Mouse (Mus musculus) megakaryocyte-erythroid progenitor cell, adult 5-6 weeks (primary cell): ENCODE measurements around the gene Zbtb16. TPM values are rescaled to one million over a fixed set of nuclear protein-coding genes. Genes with fewer than 3 reads are reported as not detected.

Experiments used
- ATAC-seq: replicated peaks from 2 replicates; pipeline ENCODE4 v1.8.0; 2016; ENCODE audit warnings: mild to moderate bottlenecking, inconsistent platforms; ENCODE audit not compliant: severe bottlenecking, poor library complexity, low FRiP score, low TSS enrichment
- total RNA-seq, 2 experiments: library from RNA; stranded (forward) in 1 of 2; stranded (reverse) in 1 of 2; fragments of 200-1000, 215-1000 nt in 1 of 2; fragments of >200 nt in 1 of 2; fragmentation: Nextera tagmentation in 1 of 2; gene quantifications; 2 replicates each; pipeline ENCODE4 v1.2.3; 2014 to 2017

Gene Zbtb16
- total RNA-seq, 2 experiments from 2014 or later: 2.3 to 4.0 TPM

DNA sequence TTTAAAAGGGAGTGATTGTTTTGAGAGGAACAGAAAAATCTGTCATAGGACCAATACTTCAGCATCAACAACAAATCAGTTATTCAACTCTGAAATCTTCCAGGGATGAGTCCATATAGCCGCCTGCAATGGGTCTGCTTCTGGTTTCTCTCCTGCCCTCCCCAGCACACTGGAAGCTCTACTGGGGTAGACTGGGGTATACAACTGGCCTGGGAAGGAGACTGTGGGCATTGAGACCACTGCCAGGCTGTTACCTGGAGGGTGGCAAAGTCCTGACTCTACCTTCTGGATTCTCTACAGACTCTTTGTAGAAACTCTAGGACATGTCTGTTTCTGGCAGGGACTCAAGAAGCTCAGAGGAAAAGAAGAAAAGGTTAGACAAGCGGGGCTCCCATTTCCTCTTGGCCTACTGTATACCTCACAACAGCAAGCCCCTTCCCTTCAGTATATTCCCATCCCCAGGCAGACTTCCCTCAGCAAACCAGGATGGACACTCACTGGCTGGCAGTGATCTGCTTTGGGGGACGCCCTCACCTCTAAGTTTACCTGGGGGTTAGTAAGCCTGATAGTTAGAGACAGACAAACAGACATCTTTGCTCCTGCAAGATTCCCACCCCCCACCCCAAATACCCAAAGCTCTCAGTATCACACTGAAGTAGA lies 113.6 kb downstream of the Zbtb16 start:
- no peak for ATAC-seq

DNA sequence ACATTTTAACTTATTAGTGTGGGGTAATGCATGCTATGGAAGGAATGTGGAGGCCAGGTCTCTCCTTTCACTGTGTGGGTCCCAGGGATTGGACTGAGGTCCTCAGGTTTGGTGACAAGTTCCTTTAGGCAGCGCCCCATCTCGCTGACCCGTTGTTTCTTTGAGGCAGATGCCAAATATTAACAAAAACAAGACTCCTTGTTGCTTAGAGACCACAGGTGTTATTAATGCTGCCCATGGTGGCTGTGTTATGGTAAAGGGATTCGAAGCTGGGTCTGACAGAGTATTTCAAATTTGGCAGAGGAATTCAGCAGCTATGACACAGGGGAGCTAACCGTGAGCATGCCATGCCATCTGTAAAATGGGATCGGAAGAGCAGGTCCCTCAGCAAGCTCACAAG lies 114.4 kb downstream of the Zbtb16 start:
- ATAC-seq: no peak

DNA sequence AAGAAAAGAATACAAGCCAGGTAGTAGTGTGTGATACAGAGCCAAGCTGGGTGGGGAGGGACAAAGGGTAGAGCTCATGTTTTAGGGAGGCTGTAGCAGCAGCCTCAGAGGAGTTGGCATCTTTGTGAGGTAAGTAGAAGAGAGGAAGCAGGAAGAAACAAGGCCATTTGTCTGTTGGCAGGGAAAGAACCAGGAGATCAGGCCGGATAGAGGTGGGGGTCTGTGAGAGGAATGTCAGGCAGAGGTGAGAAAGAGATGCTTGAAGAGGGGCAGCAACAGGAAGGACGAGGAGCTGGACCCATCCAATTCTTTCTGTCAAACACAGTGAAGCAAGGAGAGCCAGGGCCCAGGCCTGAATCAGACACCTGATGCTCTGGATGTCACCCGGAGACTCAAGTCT lies 114.8 kb downstream of the Zbtb16 start:
- no peak for ATAC-seq

DNA sequence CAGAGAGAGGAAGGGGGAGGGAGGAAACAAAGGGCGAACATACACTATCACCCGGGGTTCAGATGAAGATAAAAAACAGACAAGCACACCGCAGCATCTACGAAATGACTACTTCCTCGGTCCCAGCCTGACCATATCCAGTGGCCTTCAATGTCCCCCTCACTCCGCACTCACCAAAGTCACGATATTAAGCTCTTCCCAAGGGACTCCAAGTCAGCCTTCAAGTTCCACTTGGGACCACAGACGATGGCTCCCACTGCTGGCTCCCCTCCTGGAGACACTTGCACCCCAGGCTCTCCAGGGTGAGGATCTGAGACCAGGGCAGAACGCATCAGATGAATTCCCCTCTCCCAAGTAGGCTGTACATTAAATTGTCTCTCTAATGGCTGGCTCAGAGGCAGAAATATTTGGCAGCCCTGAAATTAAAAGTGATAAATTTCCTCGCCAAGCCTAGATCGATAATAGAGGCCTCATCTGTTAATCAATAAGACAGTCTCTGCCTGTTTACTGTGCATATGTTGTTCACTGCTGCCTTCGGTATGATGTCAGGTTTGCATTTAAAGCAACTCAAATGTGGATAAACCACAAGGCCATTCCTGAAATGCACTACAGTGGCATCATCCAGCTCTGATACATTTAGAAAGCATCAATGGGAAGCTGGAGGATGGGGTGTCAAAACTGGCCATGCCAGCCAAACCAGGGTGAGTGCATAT lies 115.6 kb downstream of the Zbtb16 start:
- no peak for ATAC-seq

DNA sequence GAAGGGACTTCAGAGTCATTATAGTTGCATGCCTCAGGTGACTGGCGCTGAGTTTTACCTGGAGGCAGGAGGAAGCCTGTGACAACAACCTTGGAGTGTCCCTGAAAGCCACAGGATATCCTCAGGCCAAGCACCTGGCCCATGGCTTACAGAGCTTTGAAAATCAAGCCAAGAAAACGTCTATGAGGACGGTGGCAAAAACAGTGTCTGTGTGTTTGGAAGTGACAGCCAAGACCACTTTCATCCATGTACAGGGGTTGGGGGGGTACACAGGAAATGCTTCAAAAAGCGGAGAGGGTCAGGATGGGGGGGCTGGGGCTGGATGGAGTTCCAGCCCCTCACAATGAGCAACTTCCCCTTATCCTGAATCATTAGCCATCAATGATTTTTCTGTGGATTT lies 116.4 kb downstream of the Zbtb16 start:
- no peak for ATAC-seq

DNA sequence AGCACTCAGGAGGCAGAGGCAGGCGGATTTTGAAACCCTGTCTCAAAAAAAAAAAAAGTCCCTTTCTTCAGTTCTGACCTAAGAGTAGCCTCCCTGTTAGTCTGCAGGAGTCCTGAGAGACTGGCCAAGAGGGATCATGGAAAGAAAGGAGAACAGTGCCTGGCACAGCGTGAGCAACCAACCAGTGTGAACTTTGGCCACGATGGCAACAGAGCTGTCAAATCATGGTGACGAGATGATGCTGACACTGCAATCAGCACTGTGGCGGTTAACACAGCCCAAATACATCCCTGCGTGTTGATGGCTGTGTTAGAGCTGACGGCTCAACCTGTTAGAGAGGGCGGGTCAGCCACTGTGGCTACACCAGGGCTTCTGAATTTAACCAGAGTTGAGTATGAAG lies 119.5 kb downstream of the Zbtb16 start:
- ATAC-seq: no peak

DNA sequence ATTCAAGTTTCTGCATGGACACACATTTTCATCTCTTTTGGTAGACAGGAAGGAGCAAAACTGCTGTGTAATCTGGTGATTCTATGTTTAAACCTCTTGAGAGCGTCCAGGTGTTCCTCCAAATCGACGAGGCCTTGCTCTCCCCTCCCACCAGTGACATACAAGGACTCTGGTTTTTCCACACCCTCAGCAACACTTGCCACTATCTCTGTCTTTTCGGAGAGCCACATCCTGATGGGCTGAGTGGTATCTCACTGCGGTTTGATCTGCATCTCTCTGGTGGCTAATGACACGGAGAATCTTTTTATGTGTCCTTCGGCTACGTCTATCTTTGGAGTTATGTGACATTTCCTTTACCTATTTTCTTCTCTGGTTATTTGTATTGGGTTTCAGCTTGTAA lies 121.0 kb downstream of the Zbtb16 start:
- no peak for ATAC-seq

DNA sequence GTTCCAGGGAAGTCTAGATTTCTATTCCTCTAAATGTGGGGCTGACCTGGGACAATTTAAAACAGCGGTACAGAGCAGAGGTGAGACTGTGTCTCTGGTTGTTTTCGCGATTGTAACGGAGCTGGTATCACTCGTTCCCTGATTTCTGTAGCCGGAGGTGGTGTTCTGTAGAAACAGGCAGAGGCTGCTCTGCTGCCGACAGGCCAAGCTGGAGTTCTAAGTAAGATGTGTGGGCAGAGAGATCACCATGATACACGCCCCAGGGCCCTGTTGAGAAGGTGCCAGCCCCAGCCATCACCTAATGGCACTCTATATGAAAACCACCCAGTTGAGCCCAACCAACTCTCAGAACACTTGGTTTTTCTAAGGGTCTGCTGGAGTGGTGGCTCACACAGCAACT lies 122.2 kb downstream of the Zbtb16 start:
- ATAC-seq: no peak

DNA sequence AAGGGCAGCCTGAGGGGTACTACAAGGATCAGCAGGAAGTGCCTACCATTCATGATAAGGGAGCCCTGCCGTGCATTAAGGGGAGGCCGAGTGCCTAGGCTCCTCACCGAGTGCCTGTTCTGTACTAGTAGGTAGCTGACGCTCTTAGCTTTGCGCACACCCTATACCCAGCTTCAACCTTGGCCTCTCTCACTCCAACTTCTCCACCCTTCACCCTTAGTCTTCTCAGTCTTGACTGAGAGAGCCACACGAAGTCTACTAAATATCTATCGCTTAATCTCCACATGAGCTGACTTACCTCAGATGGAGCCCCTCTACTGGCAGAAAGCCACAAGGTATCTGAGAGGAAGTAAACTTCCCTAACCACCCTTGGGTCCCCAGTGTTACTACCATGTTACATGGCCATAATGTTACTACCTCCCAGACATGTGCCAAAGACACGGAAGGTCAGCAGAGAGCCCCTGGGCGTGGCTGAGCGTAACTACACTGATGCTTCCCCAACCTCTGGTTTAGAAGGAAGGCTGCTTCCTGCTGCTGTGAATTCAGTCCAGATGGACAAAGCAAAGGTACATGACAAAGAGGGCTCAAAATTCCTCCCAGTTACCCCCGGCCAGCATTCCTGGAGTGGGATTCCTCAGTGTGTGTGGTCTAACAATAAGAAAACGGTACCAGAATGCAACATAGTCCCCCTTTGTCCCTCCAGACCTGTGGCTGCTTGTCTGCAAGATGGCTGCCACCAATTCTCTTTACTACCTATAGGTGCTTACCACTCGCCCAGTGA lies 122.8 kb downstream of the Zbtb16 start:
- no peak for ATAC-seq

DNA sequence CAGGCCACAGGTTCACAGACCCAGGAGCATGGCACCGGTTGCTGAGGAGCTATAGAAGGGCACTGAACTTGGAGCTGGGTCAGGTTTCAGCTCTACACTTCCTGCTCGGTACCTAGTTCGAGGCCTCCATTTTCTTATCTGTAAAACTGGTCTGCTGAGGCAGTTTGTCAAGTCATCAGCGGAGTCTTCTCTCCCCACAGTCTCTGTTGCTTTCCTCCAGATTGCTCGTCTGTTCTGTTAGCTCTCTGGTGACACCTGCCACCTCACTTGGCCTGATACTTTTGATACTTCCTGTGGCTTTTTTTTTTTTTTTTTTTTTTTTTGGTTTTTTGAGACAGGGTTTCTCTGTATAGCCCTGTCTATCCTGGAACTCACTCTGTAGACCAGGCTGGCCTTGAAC lies 124.2 kb downstream of the Zbtb16 start:
- ATAC-seq: peak; percentile 87

DNA sequence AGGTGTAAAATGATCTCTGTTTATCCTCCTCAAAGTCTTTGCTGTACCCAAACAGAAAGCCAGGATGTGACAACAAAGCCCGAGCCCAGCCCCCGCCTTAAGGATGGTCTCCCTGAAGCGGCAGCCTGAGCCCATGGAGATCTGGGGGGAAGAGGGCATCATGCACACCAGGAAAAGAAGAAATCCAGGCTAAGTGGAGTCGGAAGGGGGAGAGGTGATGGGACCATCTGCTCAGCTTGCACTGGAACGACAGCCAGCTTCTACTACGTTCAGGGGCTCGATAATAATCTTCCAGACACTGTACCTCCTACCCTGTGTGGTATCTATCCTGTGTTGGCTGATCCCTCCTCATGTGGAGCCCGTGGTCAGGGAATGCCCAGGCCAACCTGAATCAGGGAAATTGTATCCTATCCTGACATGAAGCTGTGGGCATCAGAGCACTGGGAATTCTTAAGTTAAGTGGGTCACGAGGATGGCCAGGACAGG lies 124.7 kb downstream of the Zbtb16 start:
- peak; percentile 39 for ATAC-seq

DNA sequence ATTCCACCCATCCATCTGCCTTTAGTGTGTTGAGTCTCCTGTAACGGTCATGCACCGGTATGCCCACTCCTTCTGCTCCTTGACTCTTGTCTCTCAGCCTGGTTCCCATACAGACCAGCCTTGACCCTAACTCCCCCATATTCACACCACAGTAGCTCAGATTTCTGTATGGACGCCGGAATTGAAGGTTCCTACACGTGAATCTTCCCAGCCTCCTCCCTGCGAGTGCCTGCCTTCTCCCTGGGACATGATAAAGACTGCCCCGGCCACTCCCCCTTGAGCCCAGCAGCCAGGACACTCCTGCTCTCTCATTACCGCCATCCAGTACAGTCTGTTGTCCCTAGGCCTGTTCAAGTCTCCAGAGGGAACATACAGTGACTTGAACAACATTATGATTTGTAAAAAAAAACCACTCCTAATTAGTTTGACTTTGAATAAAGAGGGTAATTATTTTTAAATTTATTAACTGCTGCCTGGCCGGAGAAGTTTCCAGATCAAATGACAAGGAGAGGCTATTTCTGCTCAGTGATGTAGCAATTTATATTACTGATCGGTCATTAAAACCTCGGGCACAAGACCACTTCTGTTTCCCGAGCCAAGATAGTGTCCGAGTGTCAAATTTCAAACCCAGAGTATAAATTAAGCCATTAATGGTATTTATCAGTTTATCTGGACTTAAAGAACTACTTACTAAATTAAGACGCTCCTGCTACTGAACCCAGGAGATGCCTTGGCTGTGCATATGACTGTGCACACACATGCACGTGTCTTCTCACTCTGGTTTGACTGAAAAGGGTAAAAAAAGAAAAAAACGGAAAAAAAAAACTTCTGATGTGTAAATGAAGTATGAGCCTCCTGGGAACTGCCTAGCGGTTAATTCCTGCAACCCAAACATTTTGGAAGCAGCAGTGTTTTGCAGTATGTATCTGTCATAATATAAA lies 125.4 kb downstream of the Zbtb16 start:
- ATAC-seq: no peak

DNA sequence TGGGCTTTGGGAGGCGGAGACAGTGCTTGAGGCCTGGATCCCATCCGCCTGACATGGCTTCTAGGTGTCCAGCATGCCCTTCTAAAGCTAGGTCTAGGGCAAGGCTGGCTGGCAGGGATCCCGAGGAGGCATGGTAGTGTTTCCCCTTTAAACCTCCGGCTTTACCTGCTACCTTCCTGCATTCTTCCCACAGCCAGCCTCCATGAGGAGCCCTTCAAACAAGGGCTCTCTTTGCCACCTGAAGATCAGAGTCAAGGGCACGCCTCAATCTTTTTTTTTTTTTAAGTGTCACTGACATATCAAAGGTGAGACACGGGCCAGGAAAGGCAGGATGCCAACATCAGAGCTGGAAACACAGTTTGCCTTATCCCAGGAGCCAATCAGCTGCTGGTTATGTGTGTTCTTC lies 128.2 kb downstream of the Zbtb16 start:
- ATAC-seq: no peak

DNA sequence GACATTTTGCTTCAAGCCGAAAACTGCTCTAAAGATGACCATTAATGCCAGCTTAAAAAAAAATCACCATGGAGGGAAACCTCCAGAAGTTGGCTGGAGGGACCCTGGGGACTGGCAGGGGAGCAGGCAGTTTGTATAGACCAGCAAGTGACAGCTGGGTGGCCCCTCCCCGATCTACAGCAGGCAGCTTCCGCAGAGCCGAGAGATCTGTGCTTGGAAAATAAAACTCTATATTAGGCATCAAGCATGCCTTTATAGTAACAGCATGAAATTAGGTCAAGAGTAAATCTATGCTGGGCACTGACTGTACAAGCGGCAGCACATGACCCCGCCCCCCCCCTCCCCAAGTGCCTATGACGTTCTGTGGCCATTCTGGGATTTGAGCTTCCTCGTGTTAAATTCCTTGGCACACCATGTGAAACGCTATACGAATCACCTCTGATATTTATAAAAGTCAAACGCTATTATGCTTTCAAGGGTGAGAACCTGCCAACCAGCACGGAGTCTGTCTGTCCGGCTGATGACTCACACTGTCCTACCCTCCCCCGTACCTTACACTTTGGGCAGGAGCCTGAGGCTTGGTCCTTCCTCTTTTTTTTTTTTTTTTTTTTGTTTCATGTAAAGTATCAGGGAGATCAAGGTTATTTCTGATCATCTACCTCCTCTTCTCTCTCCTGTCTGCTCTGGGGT lies 128.7 kb downstream of the Zbtb16 start:
- ATAC-seq: no peak

DNA sequence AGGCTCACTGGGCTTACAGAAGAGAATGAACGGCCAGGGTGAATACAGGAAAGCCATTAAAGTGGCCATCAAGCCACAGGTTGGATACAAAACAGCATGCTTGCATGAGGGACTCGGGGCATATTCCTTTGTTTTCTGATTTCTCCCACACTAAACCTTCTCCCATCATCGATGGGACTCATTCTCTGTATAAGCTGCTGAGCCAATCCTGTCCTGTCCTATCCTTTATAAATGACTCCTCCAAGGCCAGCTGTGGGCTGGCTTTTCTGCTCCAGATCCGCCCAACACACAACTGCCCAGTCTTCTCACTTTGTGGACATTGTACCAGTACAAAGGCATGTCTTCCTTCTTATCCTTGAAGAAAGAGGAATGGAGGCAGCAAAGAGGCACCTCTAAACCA lies 134.7 kb downstream of the Zbtb16 start:
- no peak for ATAC-seq

DNA sequence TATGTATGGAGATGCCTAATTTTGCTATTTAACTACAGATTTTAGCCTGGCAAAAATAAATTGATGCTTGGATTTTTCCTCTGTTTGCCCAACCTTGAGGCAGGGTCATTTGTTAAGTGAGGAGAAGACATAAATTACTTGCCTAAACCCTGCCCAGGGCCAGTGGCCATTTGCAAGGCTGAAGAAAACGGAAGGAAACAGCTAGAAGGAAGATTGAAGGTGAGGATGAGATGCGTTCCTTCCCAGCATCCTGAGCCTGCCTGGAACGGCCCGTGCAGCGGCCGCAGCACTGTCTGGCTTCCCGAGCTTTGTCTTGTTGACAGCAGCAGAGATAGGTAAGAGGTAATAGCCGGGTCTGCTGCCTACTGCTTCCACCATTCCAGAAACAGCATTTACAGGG lies 135.2 kb downstream of the Zbtb16 start:
- no peak for ATAC-seq

DNA sequence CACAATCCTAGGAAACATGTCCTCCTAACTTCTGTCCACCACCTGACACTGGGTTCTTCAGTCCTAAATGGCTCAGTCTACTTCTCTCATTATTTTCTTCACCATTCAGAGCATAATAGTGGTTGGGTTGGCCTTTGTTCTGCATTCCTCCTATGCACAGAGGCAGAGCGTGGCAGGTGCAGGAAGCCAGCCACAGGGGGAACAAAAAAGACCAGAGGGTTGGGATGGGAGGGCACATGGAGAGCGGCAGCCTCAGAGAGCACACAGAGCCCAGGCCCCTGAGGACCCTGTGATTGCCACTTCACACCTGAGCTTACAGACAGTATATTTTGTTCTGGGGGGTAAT lies 138.6 kb downstream of the Zbtb16 start:
- ATAC-seq: no peak

DNA sequence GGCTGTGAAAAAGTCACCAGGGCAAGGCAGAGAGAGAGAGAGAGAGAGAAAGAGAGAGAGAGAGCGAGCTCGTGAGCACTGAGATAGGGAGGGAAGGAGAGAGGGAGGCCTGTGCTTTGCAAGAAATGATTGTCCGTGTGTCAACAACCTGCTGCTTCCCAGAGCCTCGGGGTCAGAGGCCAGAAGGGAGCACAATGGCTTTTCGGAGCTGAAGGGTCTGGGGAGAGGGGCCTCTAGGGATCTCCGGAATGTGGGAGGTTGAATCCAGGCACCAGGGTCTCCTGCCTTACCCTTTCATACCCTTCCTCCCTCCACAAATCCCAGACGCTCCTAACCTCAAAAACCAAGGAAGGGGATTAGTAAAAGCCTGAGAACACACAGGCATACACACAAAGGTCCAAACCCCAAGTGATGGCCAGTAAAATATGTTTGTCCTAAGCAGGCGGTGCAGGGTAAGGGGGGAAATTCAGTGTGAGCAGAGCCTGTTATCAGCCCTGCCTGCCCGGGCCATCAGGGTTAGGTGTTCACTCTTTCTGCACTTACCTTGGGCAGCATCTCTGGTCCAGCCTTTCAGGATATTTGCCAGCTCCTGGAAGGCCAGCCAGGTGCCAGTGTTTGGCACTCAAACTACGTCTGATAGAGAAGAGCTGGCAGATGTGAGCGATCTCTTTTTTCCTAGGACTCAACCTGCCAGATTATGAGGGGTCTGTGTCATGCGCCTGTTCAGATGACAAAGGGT lies 139.1 kb downstream of the Zbtb16 start:
- ATAC-seq: 0 out of 2 replicates have a peak, but pooled peaks have one; percentile 34
